8 mouse cellular contexts compared by ENCODE assay signal in genomic region chr9:107298059-107298780, GRCm38 (mm10). TPM values are rescaled to one million over a fixed set of nuclear protein-coding genes. Genes with fewer than 3 reads are reported as not detected.
DNase-seq lines count a peak whose midpoint lies in the region; ATAC-seq lines count a peak whose summit lies in the region.

No protein-coding gene starts in this region.

- intact Hi-C loops in left cerebral cortex, postnatal 25 days (cut with DNase I) = no loop called here

- no peaks in the 10 kb centered on the region for H3K9me3 ChIP-seq in heart, embryonic 16.5 days (replicated peaks; ENCODE audit: control insufficient read depth, low read length)
- H3K9me3 ChIP-seq in limb, embryonic 13.5 days = no peaks in the 10 kb centered on the region
- H3K9me3 ChIP-seq in stomach, embryonic 15.5 days = no peaks in the 10 kb centered on the region

- no peak for ATAC-seq in heart, embryonic 16.5 days (replicated peaks; ENCODE audit: extremely low read depth, insufficient read depth, low FRiP score)
- no peak for ATAC-seq in limb, embryonic 13.5 days (ENCODE audit: low FRiP score, low read depth)
- no peak for ATAC-seq in stomach, embryonic 15.5 days (ENCODE audit: insufficient read depth, low FRiP score, low read depth)
- ATAC-seq in megakaryocyte-erythroid progenitor cell, adult 5-6 weeks (replicated peaks; ENCODE audit: low FRiP score, low TSS enrichment, poor library complexity, severe bottlenecking) = no peak

- H3K27me3 ChIP-seq in heart, embryonic 16.5 days (ENCODE audit: control insufficient read depth, insufficient read depth, low read length) = no peaks in the 10 kb centered on the region
- H3K27me3 ChIP-seq in limb, embryonic 13.5 days = peaks cover 6% of the 10 kb centered on the region; the same call in 1 of the 2 replicates
- peaks cover 2% of the 10 kb centered on the region; the same call in 1 of the 2 replicates for H3K27me3 ChIP-seq in stomach, embryonic 15.5 days (replicated peaks)

- H3K36me3 ChIP-seq in heart, embryonic 16.5 days (ENCODE audit: control insufficient read depth, insufficient read depth) = peaks cover 17% of the 10 kb centered on the region
- peaks cover 28% of the 10 kb centered on the region for H3K36me3 ChIP-seq in limb, embryonic 13.5 days
- H3K36me3 ChIP-seq in stomach, embryonic 15.5 days = peaks cover 19% of the 10 kb centered on the region

- 44% methylated on average over 8 of the region's 8 CpGs for WGBS in heart, embryonic 16.5 days
- 71% methylated on average over 8 of the region's 8 CpGs for WGBS in limb, embryonic 13.5 days
- 57% methylated on average over 8 of the region's 8 CpGs for WGBS in stomach, embryonic 15.5 days

- peak overlapping the region; percentile 82 for H3K4me2 ChIP-seq in heart, embryonic 16.5 days (ENCODE audit: low read depth, low read length)
- H3K4me2 ChIP-seq in limb, embryonic 13.5 days (replicated peaks) = peak overlapping the region; percentile 77
- H3K4me2 ChIP-seq in stomach, embryonic 15.5 days = peak overlapping the region; percentile 77

- H3K4me1 ChIP-seq in heart, embryonic 16.5 days (ENCODE audit: control insufficient read depth, insufficient read depth, low read length) = peaks cover 40% of the 10 kb centered on the region
- peaks cover 23% of the 10 kb centered on the region for H3K4me1 ChIP-seq in limb, embryonic 13.5 days
- peaks cover 27% of the 10 kb centered on the region for H3K4me1 ChIP-seq in stomach, embryonic 15.5 days

- H3K4me3 ChIP-seq in heart, embryonic 16.5 days (ENCODE audit: low read length) = peak overlapping the region; percentile 69
- H3K4me3 ChIP-seq in limb, embryonic 13.5 days = peak overlapping the region; percentile 65
- H3K4me3 ChIP-seq in stomach, embryonic 15.5 days (replicated peaks) = peak overlapping the region; percentile 66

- peak overlapping the region; percentile 94 for H3K27ac ChIP-seq in heart, embryonic 16.5 days (ENCODE audit: low read length)
- H3K27ac ChIP-seq in limb, embryonic 13.5 days = no peak overlapping the region
- peak overlapping the region; percentile 48 for H3K27ac ChIP-seq in stomach, embryonic 15.5 days

- DNase-seq in spleen, adult 12 weeks (ENCODE audit: low spot score) = peak; percentile 17
- DNase-seq in spleen, postnatal 14 days (ENCODE audit: low spot score in 2 of 2) = no peak
- DNase-seq in adipocyte (ENCODE audit: low spot score) = no peak
- DNase-seq in left cerebral cortex, postnatal 25 days (ENCODE audit: low spot score in 2 of 2) = no peak

- peak overlapping the region; percentile 85 for H3K9ac ChIP-seq in heart, embryonic 16.5 days (ENCODE audit: low read length)
- no peak overlapping the region; the same call in 1 of the 2 replicates for H3K9ac ChIP-seq in limb, embryonic 13.5 days
- no peak overlapping the region for H3K9ac ChIP-seq in stomach, embryonic 15.5 days

RNA-seq across cellular contexts. Expression of gene Cish, which starts 2.4 kb away (rescaled TPM):
- polyA plus RNA-seq in heart, embryonic 16.5 days (2015; fragmentation: Nextera tagmentation; extraction: Ambion mirVana) = 43.4 and 44.4 TPM in 2 replicates
- 9.8 and 9.9 TPM in 2 replicates for polyA plus RNA-seq in limb, embryonic 13.5 days (2015; fragmentation: Nextera tagmentation; extraction: Ambion mirVana)
- polyA plus RNA-seq in stomach, embryonic 15.5 days (2015; fragmentation: Nextera tagmentation; extraction: Ambion mirVana) = 12.4 and 13.5 TPM in 2 replicates
- total RNA-seq in megakaryocyte-erythroid progenitor cell, adult 5-6 weeks (2014; fragmentation: Nextera tagmentation) = 2.9 and 9.3 TPM in 2 replicates
- 1.2 and 1.6 TPM in 2 replicates for total RNA-seq in megakaryocyte-erythroid progenitor cell, adult 5-6 weeks (2017)
- total RNA-seq in left cerebral cortex, postnatal 25 days (2021) = 1 to 10 TPM; 5.8 to 9.4 TPM

RNA-seq across cellular contexts. Expression of gene Mapkapk3, which starts 8.5 kb away (rescaled TPM):
- 11.4 and 13.1 TPM in 2 replicates for polyA plus RNA-seq in heart, embryonic 16.5 days (2015; fragmentation: Nextera tagmentation; extraction: Ambion mirVana)
- polyA plus RNA-seq in limb, embryonic 13.5 days (2015; fragmentation: Nextera tagmentation; extraction: Ambion mirVana) = 6.3 and 6.7 TPM in 2 replicates
- polyA plus RNA-seq in stomach, embryonic 15.5 days (2015; fragmentation: Nextera tagmentation; extraction: Ambion mirVana) = 35.3 and 38.0 TPM in 2 replicates
- total RNA-seq in megakaryocyte-erythroid progenitor cell, adult 5-6 weeks (2014; fragmentation: Nextera tagmentation) = 26.8 and 34.0 TPM in 2 replicates
- 26.9 and 31.6 TPM in 2 replicates for total RNA-seq in megakaryocyte-erythroid progenitor cell, adult 5-6 weeks (2017)
- 1 to 10 TPM; 2.2 to 4.5 TPM for total RNA-seq in left cerebral cortex, postnatal 25 days (2021)

RNA-seq across cellular contexts. Expression of gene Hemk1, which starts 39.9 kb away (rescaled TPM):
- polyA plus RNA-seq in heart, embryonic 16.5 days (2015; fragmentation: Nextera tagmentation; extraction: Ambion mirVana) = 10.2 and 14.4 TPM in 2 replicates
- polyA plus RNA-seq in limb, embryonic 13.5 days (2015; fragmentation: Nextera tagmentation; extraction: Ambion mirVana) = 12.6 and 14.4 TPM in 2 replicates
- 10.6 and 11.5 TPM in 2 replicates for polyA plus RNA-seq in stomach, embryonic 15.5 days (2015; fragmentation: Nextera tagmentation; extraction: Ambion mirVana)
- total RNA-seq in megakaryocyte-erythroid progenitor cell, adult 5-6 weeks (2014; fragmentation: Nextera tagmentation) = 5.8 and 18.8 TPM in 2 replicates
- 4.9 and 9.0 TPM in 2 replicates for total RNA-seq in megakaryocyte-erythroid progenitor cell, adult 5-6 weeks (2017)
- 10 to 100 TPM; 17.2 to 18.2 TPM for total RNA-seq in left cerebral cortex, postnatal 25 days (2021)

RNA-seq across cellular contexts. Expression of gene 6430571L13Rik, which starts 42.2 kb away (rescaled TPM):
- 1.2 and 1.5 TPM in 2 replicates for polyA plus RNA-seq in heart, embryonic 16.5 days (2015; fragmentation: Nextera tagmentation; extraction: Ambion mirVana)
- polyA plus RNA-seq in limb, embryonic 13.5 days (2015; fragmentation: Nextera tagmentation; extraction: Ambion mirVana) = 1.1 TPM in 2 replicates
- polyA plus RNA-seq in stomach, embryonic 15.5 days (2015; fragmentation: Nextera tagmentation; extraction: Ambion mirVana) = 0.28 and 0.34 TPM in 2 replicates
- total RNA-seq in megakaryocyte-erythroid progenitor cell, adult 5-6 weeks (2014; fragmentation: Nextera tagmentation) = not detected in 2 replicates
- total RNA-seq in megakaryocyte-erythroid progenitor cell, adult 5-6 weeks (2017) = 0.47 TPM in 1 of 2 replicates, not detected in the other
- total RNA-seq in left cerebral cortex, postnatal 25 days (2021) = 1 to 10 TPM; 3.7 to 4.0 TPM
